Mouse (Mus musculus) gastrocnemius, postnatal 25 days (tissue): ENCODE results near the gene Gm4981. TPM values are rescaled to one million over a fixed set of nuclear protein-coding genes. Genes with fewer than 3 reads are reported as not detected.
"Not testable (repeated sequence)": the region's sequence is repeated elsewhere in the genome, so short reads cannot be mapped to it uniquely, and the experiment has no call there.

Experiments used
- DNase-seq: peaks from one replicate; pipeline ENCODE4 v3.0.0; 2022
- long read RNA-seq, 2 experiments: library from polyadenylated mRNA; stranded (forward); transcript quantifications; one replicate each; pipeline ENCODE4 v2.0.0; 2021
- total RNA-seq, 2 experiments: library from RNA; stranded (reverse); gene quantifications; 1 replicate in 1 of 2; 2 replicates in 1 of 2; pipeline ENCODE4 v1.2.3; 2021

Gene Gm4981
- not detected for total RNA-seq
- long read RNA-seq, experiment 1: 0 reads
- long read RNA-seq, experiment 2: 0 reads

GRCm38 (mm10) chr10:58236613-58237012 lies at the start of gene Gm4981:
Gm4981 (minus strand) TSS chr10:58236701.
- DNase-seq: no peak

- DNase-seq: no peak
These were observed 45.7 kb upstream of the Gm4981 start for GRCm38 (mm10) chr10:58282238-58282637.

- DNase-seq: no peak
These were observed 22.0 kb upstream of the Gm4981 start for GRCm38 (mm10) chr10:58258466-58258865.

GRCm38 (mm10) chr10:58255954-58256353 lies 19.5 kb upstream of the Gm4981 start:
- DNase-seq: no peak

- DNase-seq: peak; percentile 93
These were observed 18.9 kb upstream of the Gm4981 start, which contains the start of gene Gcc2 for GRCm38 (mm10) chr10:58255213-58255892. Gcc2 (plus strand) TSS chr10:58255497.

- DNase-seq: no peak
These were observed 18.2 kb upstream of the Gm4981 start for GRCm38 (mm10) chr10:58254635-58255175.

GRCm38 (mm10) chr10:58249535-58249934 lies 13.0 kb upstream of the Gm4981 start:
- DNase-seq: no peak

GRCm38 (mm10) chr10:58238984-58239740 lies 2.7 kb upstream of the Gm4981 start:
- peak; percentile 69 for DNase-seq

- DNase-seq: not testable (repeated sequence)
These were observed 1.5 kb downstream of the Gm4981 start for GRCm38 (mm10) chr10:58234985-58235384.

- not testable (repeated sequence) for DNase-seq
These were observed 2.8 kb downstream of the Gm4981 start for GRCm38 (mm10) chr10:58233740-58234121.

GRCm38 (mm10) chr10:58233054-58233739 lies 3.3 kb downstream of the Gm4981 start:
- not testable (repeated sequence) for DNase-seq

GRCm38 (mm10) chr10:58232641-58232969 lies 3.9 kb downstream of the Gm4981 start, which contains the start of gene Duxf3:
Duxf3 (minus strand) TSS chr10:58232675.
- DNase-seq: not testable (repeated sequence)

GRCm38 (mm10) chr10:58231779-58232640 lies 4.5 kb downstream of the Gm4981 start:
- DNase-seq: peak; percentile 84

- peak; percentile 60 for DNase-seq
These were observed 5.4 kb downstream of the Gm4981 start for GRCm38 (mm10) chr10:58231088-58231487.

- not testable (repeated sequence) for DNase-seq
These were observed 6.5 kb downstream of the Gm4981 start for GRCm38 (mm10) chr10:58230021-58230420.

GRCm38 (mm10) chr10:58227798-58228197 lies 8.7 kb downstream of the Gm4981 start:
- DNase-seq: not testable (repeated sequence)

GRCm38 (mm10) chr10:58226357-58226756 lies 10.1 kb downstream of the Gm4981 start:
- DNase-seq: not testable (repeated sequence)

- peak; percentile 62 for DNase-seq
These were observed 11.4 kb downstream of the Gm4981 start, which contains the start of gene AW822073 for GRCm38 (mm10) chr10:58224827-58225785. AW822073 (minus strand) TSS chr10:58224930.

GRCm38 (mm10) chr10:58223972-58224805 lies 12.3 kb downstream of the Gm4981 start:
- peak; percentile 77 for DNase-seq
